Mouse (Mus musculus) stomach, postnatal 0 days (tissue): ENCODE measurements at regions not wholly inside any gene's neighbourhood (a gene's known extent, or its start where the extent isn't known, plus 50 kb on each side); places are given as distances from the start of the nearest gene placed in this dataset.

ENCODE experiments used
- ATAC-seq: fragments of 200-750 bp; cut with Nextera tagmentation; 2 replicates; pipeline ENCODE4 v1.8.0; 2017; ENCODE audit not compliant: low FRiP score, low TSS enrichment
- DNase-seq: peaks from one replicate; pipeline ENCODE4 v3.0.0-alpha.2; 2016; ENCODE audit warnings: low spot score
- H3K27ac ChIP-seq: fragments of 300-500 bp; sonication (generic); replicated peaks from 2 replicates; pipeline ENCODE4 v1.5.1; 2014; ENCODE audit warnings: mild to moderate bottlenecking, control low read depth
- H3K27me3 ChIP-seq: fragments of 300-500 bp; sonication (generic); 2 replicates; pipeline ENCODE4 v1.6.1; 2014; ENCODE audit warnings: low read length; ENCODE audit not compliant: control insufficient read depth, insufficient read depth
- H3K36me3 ChIP-seq: fragments of 300-500 bp; sonication (generic); 2 replicates; pipeline ENCODE4 v1.6.1; 2014; ENCODE audit warnings: low read length, mixed read lengths; ENCODE audit not compliant: control insufficient read depth, insufficient read depth
- H3K4me1 ChIP-seq: fragments of 300-500 bp; sonication (generic); replicated peaks from 2 replicates; pipeline ENCODE4 v1.6.1; 2014; ENCODE audit warnings: antibody characterized with exemption; ENCODE audit not compliant: control insufficient read depth, insufficient read depth
- H3K4me2 ChIP-seq: fragments of 300-500 bp; sonication (generic); replicated peaks from 2 replicates; pipeline ENCODE4 v1.6.1; 2014; ENCODE audit warnings: low read depth, mild to moderate bottlenecking, control low read depth, moderate library complexity
- H3K4me3 ChIP-seq: fragments of 300-500 bp; sonication (generic); 2 replicates; pipeline ENCODE4 v1.5.1; 2014; ENCODE audit warnings: low read depth, low read length, control low read depth
- H3K9ac ChIP-seq: fragments of 300-500 bp; sonication (generic); 2 replicates; pipeline ENCODE4 v1.6.1; 2014; ENCODE audit warnings: mild to moderate bottlenecking, low read length, control low read depth, mixed read lengths
- H3K9me3 ChIP-seq: fragments of 300-500 bp; sonication (generic); 2 replicates; pipeline ENCODE4 v1.6.1; 2016; ENCODE audit warnings: low read length; ENCODE audit not compliant: control insufficient read depth
- CTCF ChIP-seq: IDR thresholded peaks from 2 replicates; pipeline ENCODE4 v1.5.1; 2016; ENCODE audit warnings: antibody characterized with exemption, low read depth, mild to moderate bottlenecking, moderate library complexity
- EP300 ChIP-seq: optimal IDR thresholded peaks from 2 replicates; pipeline ENCODE3; 2016; ENCODE audit warnings: antibody characterized with exemption
- WGBS: fragments of 180-500 bp; shearing (Covaris S2); extraction: QIAGEN DNeasy Blood & Tissue Kit; methylation state at CpG from one replicate; pipeline ENCODE4 v1.1.7; 2014; 5-methylcytosine and 5-hydroxymethylcytosine counted together

DNA sequence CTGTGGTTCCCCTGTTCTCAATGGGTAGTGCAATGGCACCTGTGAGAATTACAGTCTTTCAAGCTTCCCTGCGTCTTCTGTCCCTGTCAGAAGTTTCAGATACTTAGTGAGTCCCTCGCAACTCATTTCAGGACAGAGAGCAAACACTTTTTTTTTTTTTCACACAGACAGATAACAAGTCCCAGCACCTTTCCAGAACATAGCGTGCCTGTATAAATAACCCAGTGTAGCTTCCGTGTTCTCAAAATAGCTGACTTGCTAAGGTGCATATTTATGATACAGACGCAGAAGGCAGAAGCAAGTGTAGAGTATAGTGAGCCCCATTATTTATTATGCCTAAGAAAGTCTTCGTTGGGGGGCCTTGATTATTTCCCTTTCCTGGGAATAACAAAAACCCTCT lies 929.4 kb downstream of the Robo2 start:
- 40% methylated on average over 6 of the region's 6 CpGs for whole genome bisulfite sequencing
- Histone ChIP-seq H3K9me3 (no peaks in the 10 kb centered on the region), H3K27ac (no peak overlapping the region; the same call in 1 of the 2 replicates), H3K4me1 (no peaks in the 10 kb centered on the region), H3K36me3 (no peaks in the 10 kb centered on the region), H3K9ac (no peak overlapping the region), H3K4me3 (no peak overlapping the region), H3K4me2 (no peak overlapping the region), H3K27me3 (no peaks in the 10 kb centered on the region)
- ATAC-seq (peak; percentile 86), DNase-seq (peak; percentile 21)
- TF ChIP-seq CTCF (no peak), EP300 (peak; percentile 35)

DNA sequence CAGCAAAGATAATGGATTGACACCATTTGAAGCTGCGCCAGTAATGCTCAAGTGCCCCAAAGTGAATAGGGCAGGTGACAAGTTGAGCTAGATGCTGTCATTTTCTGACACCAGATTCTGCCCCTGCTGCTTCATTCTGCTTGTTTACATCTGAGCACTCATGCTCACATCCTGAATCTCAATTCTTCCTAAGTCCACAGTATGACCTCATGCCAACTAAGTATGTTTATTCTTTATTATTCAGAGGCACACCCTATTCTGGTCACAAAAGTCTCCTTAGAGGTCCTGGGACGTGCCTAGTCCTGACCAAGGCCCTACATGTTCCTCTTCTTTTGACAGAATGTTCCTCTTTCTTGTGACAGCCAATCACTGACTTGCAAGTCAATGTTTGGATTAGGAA lies 938.1 kb downstream of the Robo2 start:
- Histone ChIP-seq H3K9me3 (no peaks in the 10 kb centered on the region), H3K9ac (no peak overlapping the region), H3K4me1 (no peaks in the 10 kb centered on the region), H3K27ac (no peak overlapping the region), H3K36me3 (no peaks in the 10 kb centered on the region), H3K27me3 (no peaks in the 10 kb centered on the region), H3K4me3 (no peak overlapping the region), H3K4me2 (no peak overlapping the region)
- no peak for DNase-seq
- ATAC-seq: peak; percentile 92
- no peak for TF ChIP-seq EP300
- no peak for TF ChIP-seq CTCF
- WGBS: 50% methylated on average over 2 of the region's 2 CpGs

DNA sequence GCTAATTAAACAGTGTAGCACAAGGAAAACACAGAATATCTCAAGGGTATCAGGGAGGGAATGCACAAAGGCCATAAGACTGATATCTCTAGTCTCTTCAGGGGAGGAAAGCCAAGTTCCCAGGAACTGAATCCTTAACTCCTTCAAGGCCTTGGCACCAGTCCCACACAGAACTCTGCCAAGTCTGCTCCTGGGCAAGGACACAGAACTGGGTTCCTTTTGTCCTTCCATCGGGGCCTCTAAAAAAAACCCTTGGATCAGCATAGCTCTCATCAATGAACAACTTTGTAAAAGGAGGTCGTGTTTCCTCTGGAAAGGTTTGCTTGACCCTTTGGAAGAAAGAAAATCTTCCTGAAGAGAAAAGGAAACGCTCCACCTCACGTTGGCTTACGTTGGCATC lies 940.1 kb downstream of the Robo2 start:
- WGBS: 64% methylated on average over 5 of the region's 5 CpGs
- Histone ChIP-seq H3K27ac (no peak overlapping the region), H3K4me3 (no peak overlapping the region), H3K4me1 (no peaks in the 10 kb centered on the region), H3K4me2 (no peak overlapping the region), H3K27me3 (no peaks in the 10 kb centered on the region), H3K9ac (no peak overlapping the region), H3K9me3 (no peaks in the 10 kb centered on the region), H3K36me3 (no peaks in the 10 kb centered on the region)
- DNase-seq: peak; percentile 29
- no peak for ATAC-seq
- TF ChIP-seq EP300 (no peak), CTCF (no peak)

DNA sequence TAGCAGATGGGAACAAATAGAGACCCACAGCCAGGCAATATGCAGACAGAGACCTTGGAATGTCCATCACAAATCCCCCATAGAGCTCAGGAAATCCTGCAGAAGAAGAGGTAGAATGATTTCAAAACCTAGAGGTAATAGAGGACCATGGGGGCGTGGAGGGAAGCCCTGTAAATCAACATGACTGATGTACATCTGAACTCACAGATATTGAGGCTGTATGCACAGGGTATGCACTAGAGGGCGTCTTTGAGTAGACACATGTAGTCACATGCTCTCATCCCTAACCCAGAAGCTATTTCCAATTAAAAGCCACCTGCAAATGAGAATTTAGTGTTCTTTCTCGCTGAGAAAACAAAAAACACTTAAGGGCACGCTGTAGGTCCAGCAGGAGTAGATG lies 941.1 kb downstream of the Robo2 start:
- DNase-seq (no peak), ATAC-seq (no peak)
- Histone ChIP-seq H3K4me1 (no peaks in the 10 kb centered on the region), H3K4me2 (no peak overlapping the region), H3K36me3 (no peaks in the 10 kb centered on the region), H3K4me3 (no peak overlapping the region), H3K9ac (no peak overlapping the region), H3K27me3 (no peaks in the 10 kb centered on the region), H3K9me3 (no peaks in the 10 kb centered on the region), H3K27ac (no peak overlapping the region)
- no peak for TF ChIP-seq EP300
- peak; percentile 52 for TF ChIP-seq CTCF
- 63% methylated on average over 4 of the region's 4 CpGs for WGBS

DNA sequence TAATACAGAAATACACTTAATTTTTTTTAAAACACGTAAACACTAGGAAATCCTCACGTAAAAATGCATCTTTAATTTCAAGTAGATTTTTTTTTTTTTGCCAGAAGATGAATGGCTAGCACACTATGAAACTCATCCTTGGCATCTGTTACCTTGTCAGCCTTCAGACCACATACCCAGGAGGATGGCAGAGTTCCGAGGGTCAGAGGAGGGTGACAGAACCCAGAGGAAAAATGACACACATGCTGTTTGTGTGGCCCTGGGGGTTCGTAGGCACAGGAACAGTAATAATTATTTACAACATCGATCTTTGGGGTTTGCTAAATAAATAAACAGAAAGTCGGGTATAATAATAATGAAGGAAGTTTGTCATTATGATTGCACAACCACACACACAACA lies 945.3 kb downstream of the Robo2 start:
- TF ChIP-seq EP300 (no peak), CTCF (no peak)
- no peak for ATAC-seq

DNA sequence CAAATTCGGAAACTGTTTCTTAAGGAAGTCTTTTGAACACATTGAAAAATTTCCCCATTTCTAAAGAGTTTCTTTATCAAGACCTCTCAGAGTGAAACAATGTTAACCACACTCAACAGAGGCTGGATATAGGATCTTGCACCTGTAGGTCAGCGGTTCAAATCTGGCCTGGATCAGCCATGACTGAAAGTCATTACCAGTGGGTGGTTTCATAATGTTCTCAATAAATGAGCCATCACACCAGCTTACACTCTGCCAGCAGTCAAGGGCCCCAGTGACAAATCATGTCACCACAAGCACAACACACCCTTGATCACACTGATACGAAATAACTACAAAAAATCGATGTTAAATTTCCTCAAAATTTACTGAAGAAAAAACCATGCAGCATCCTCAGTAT lies 949.1 kb downstream of the Robo2 start:
- H3K9ac ChIP-seq: no peak overlapping the region
- TF ChIP-seq CTCF (no peak), EP300 (no peak)
- H3K27me3 ChIP-seq: no peaks in the 10 kb centered on the region
- no peak overlapping the region for H3K4me3 ChIP-seq
- H3K36me3 ChIP-seq: no peaks in the 10 kb centered on the region
- no peak overlapping the region for H3K27ac ChIP-seq
- 84% methylated on average over 4 of the region's 4 CpGs for WGBS
- ATAC-seq: no peak
- no peaks in the 10 kb centered on the region for H3K9me3 ChIP-seq
- no peak overlapping the region for H3K4me2 ChIP-seq
- H3K4me1 ChIP-seq: no peaks in the 10 kb centered on the region
- DNase-seq: no peak

More for the DNA sequence above, 945.3 kb downstream of the Robo2 start:
- H3K36me3 ChIP-seq: no peaks in the 10 kb centered on the region
- no peaks in the 10 kb centered on the region for H3K27me3 ChIP-seq
- DNase-seq: no peak
- WGBS: 74% methylated on average over 6 of the region's 6 CpGs
- no peak overlapping the region for H3K4me2 ChIP-seq
- no peaks in the 10 kb centered on the region for H3K9me3 ChIP-seq
- H3K4me1 ChIP-seq: no peaks in the 10 kb centered on the region
- H3K27ac ChIP-seq: no peak overlapping the region
- no peak overlapping the region for H3K4me3 ChIP-seq
- H3K9ac ChIP-seq: no peak overlapping the region
